Mouse (Mus musculus) cortical plate, adult 2 months (tissue): ENCODE data around the gene Gast.

ENCODE experiments used
- CTCF ChIP-seq: fragments of 200-500 bp; IDR thresholded peaks from 2 replicates; pipeline ENCODE4 v1.5.1; 2011; ENCODE audit warnings: mild to moderate bottlenecking, control low read depth, low read length; ENCODE audit not compliant: insufficient read depth; ENCODE audit errors: extremely low read depth
- POLR2A ChIP-seq: fragments of 200-500 bp; IDR thresholded peaks from 2 replicates; pipeline ENCODE4 v1.6.1; 2011; ENCODE audit warnings: mild to moderate bottlenecking, low read length, control low read depth; ENCODE audit not compliant: insufficient read depth; ENCODE audit errors: extremely low read depth

DNA sequence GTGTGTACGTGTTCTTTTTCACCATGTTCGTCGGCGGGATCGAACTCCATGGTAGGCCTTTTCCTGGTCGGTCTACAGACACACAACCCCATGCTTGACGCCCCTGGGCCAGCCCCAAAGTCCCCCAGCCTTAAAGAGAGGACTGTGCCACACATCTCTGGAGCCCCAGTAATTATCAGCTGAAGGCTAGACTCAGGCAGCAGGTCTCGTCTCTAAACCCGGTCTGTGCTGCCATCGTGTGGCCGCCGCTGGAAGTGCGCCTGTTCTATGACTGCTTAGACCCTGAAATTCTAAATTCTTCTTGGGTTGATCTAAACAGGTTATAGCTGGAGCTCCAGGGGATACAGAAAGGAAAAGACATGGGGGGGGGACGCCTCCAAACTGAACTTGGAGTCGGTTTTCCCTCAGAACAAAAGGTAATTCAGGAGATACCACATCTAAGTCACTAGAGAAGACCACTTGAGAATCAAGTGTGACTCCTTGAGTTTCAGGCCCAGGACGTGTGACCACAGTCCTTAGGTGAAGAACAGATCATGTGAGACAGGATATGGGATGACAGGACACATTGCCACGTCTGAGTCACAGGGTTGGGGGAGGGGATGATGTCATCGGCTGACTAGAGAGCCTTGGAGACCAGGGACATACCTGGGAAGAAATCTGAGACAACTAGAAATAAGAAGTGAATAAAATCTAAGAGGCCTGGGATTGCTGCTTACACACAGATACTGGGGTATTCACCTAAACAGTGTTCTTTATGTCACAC, 35.8 kb upstream of the Gast start:
- TF ChIP-seq CTCF (peak; percentile 88), POLR2A (no peak)
